Mouse (Mus musculus) MEL (cell line): ENCODE data around the gene Plcb1. TPM values are rescaled to one million over a fixed set of nuclear protein-coding genes. Genes with fewer than 3 reads are reported as not detected.

Experiments used
- DNase-seq: peaks from one replicate; pipeline ENCODE4 v3.0.0; 2011; ENCODE audit warnings: low read depth, low spot score
- H3K27ac ChIP-seq: 2 replicates; pipeline ENCODE4 v1.5.1; 2012; ENCODE audit warnings: low read depth, mild to moderate bottlenecking, control low read depth, low read length, moderate library complexity; ENCODE audit not compliant: control insufficient read depth
- H3K27me3 ChIP-seq, 2 experiments: fragments of 150-350 bp in 1 of 2; sonication (generic) in 1 of 2; 2 replicates each; pipeline ENCODE4 v1.6.1; 2012; ENCODE audit warnings: low read length in 2 of 2, mild to moderate bottlenecking in 2 of 2, improper control_type of control experiment in 1 of 2, moderate library complexity in 1 of 2; ENCODE audit not compliant: insufficient read depth in 2 of 2, control insufficient read depth in 1 of 2
- H3K36me3 ChIP-seq, 2 experiments: 2 replicates each; pipeline ENCODE4 v1.6.1; 2012 to 2014; ENCODE audit warnings: low read length in 2 of 2, improper control_type of control experiment in 1 of 2, inconsistent platforms in 1 of 2, mild to moderate bottlenecking in 1 of 2; ENCODE audit not compliant: insufficient read depth in 2 of 2, control insufficient read depth in 1 of 2
- H3K4me1 ChIP-seq, 2 experiments: fragments of 150-350 bp in 1 of 2; sonication (generic) in 1 of 2; 2 replicates each; pipeline ENCODE4 v1.6.1; 2012; ENCODE audit warnings: low read length in 2 of 2, improper control_type of control experiment in 1 of 2, mild to moderate bottlenecking in 1 of 2; ENCODE audit not compliant: insufficient read depth in 2 of 2, control insufficient read depth in 1 of 2
- H3K4me3 ChIP-seq, 2 experiments: fragments of 150-350 bp in 1 of 2; sonication (generic) in 1 of 2; 2 replicates each; pipeline ENCODE4 v1.5.1; 2012; ENCODE audit warnings: low read depth in 2 of 2, low read length in 2 of 2, mild to moderate bottlenecking in 2 of 2, moderate library complexity in 2 of 2, control low read depth in 1 of 2, improper control_type of control experiment in 1 of 2; ENCODE audit not compliant: control insufficient read depth in 1 of 2, insufficient read depth in 1 of 2
- H3K79me2 ChIP-seq: 2 replicates; pipeline ENCODE4 v1.6.1; 2012; ENCODE audit warnings: mild to moderate bottlenecking, low read length, moderate library complexity; ENCODE audit not compliant: control insufficient read depth, poor library complexity, insufficient read depth
- H3K9ac ChIP-seq: 2 replicates; pipeline ENCODE4 v1.6.1; 2012; ENCODE audit warnings: low read depth, mild to moderate bottlenecking, control low read depth, low read length, moderate library complexity; ENCODE audit not compliant: control insufficient read depth, poor library complexity, severe bottlenecking
- H3K9me3 ChIP-seq: fragments of 150-350 bp; sonication (generic); replicated peaks from 2 replicates; pipeline ENCODE4 v1.6.1; 2012; ENCODE audit warnings: mild to moderate bottlenecking, low read length, improper control_type of control experiment, moderate library complexity; ENCODE audit not compliant: insufficient read depth
- BHLHE40 ChIP-seq: IDR thresholded peaks from 2 replicates; pipeline ENCODE4 v1.6.1; 2012; ENCODE audit warnings: low read depth, mild to moderate bottlenecking, inconsistent platforms, low read length, improper control_type of control experiment, borderline replicate concordance
- CHD2 ChIP-seq: IDR thresholded peaks from 2 replicates; pipeline ENCODE4 v1.6.1; 2011; ENCODE audit warnings: low read length, improper control_type of control experiment
- CTCF ChIP-seq, 3 experiments: IDR thresholded peaks in 2 of 3; conservative IDR thresholded peaks in 1 of 3; 2 replicates each; pipeline ENCODE4 v1.5.1; 2011 to 2012; ENCODE audit warnings: low read length in 3 of 3, low read depth in 2 of 3, mild to moderate bottlenecking in 2 of 3, improper control_type of control experiment in 1 of 3, inconsistent platforms in 1 of 3, mixed read lengths in 1 of 3, moderate library complexity in 1 of 3; ENCODE audit not compliant: control insufficient read depth in 1 of 3, insufficient read depth in 1 of 3, poor library complexity in 1 of 3, severe bottlenecking in 1 of 3
- E2F4 ChIP-seq: IDR thresholded peaks from 2 replicates; pipeline ENCODE4 v1.6.1; 2011; ENCODE audit warnings: low read depth, low read length, improper control_type of control experiment, borderline replicate concordance
- ELF1 ChIP-seq: IDR thresholded peaks from 2 replicates; pipeline ENCODE4 v1.6.1; 2014; ENCODE audit warnings: low read depth, mild to moderate bottlenecking, inconsistent platforms, low read length, improper control_type of control experiment, moderate library complexity
- ETS1 ChIP-seq: IDR thresholded peaks from 2 replicates; pipeline ENCODE4 v1.6.1; 2012; ENCODE audit warnings: low read depth, mild to moderate bottlenecking, inconsistent platforms, low read length, improper control_type of control experiment, moderate library complexity
- JUND ChIP-seq: IDR thresholded peaks from 2 replicates; pipeline ENCODE4 v1.6.1; 2011; ENCODE audit warnings: low read depth, mild to moderate bottlenecking, improper control_type of control experiment, low read length
- MAFK ChIP-seq: IDR thresholded peaks from 2 replicates; pipeline ENCODE4 v1.6.1; 2011; ENCODE audit warnings: low read depth, mild to moderate bottlenecking, low read length, improper control_type of control experiment, borderline replicate concordance
- MEF2A ChIP-seq: IDR thresholded peaks from 2 replicates; pipeline ENCODE4 v1.6.1; 2014; ENCODE audit warnings: low read depth, mild to moderate bottlenecking, inconsistent platforms, low read length, improper control_type of control experiment; ENCODE audit not compliant: poor library complexity, insufficient replicate concordance, severe bottlenecking; ENCODE audit errors: extremely low read depth
- MYB ChIP-seq: IDR thresholded peaks from 2 replicates; pipeline ENCODE4 v1.6.1; 2011; ENCODE audit warnings: mild to moderate bottlenecking, low read depth, low read length, improper control_type of control experiment
- POLR2A ChIP-seq, 2 experiments: IDR thresholded peaks; 2 replicates each; pipeline ENCODE4 v1.6.1; 2011 to 2012; ENCODE audit warnings: low read length in 2 of 2, mild to moderate bottlenecking in 2 of 2, control low read depth in 1 of 2, improper control_type of control experiment in 1 of 2, low read depth in 1 of 2, moderate library complexity in 1 of 2; ENCODE audit not compliant: control insufficient read depth in 1 of 2, insufficient read depth in 1 of 2, poor library complexity in 1 of 2
- POLR2AphosphoS2 ChIP-seq: IDR thresholded peaks from 2 replicates; pipeline ENCODE4 v1.6.1; 2011; ENCODE audit warnings: low read length, improper control_type of control experiment
- RAD21 ChIP-seq: IDR thresholded peaks from 2 replicates; pipeline ENCODE4 v1.6.1; 2011; ENCODE audit warnings: mild to moderate bottlenecking, low read depth, low read length, improper control_type of control experiment
- SIN3A ChIP-seq: IDR thresholded peaks from 2 replicates; pipeline ENCODE4 v1.6.1; 2012; ENCODE audit warnings: low read length, improper control_type of control experiment, inconsistent platforms
- TAL1 ChIP-seq: IDR thresholded peaks from 2 replicates; pipeline ENCODE4 v1.6.1; 2012; ENCODE audit warnings: mild to moderate bottlenecking, inconsistent platforms, low read length, moderate library complexity, mixed read lengths
- TBP ChIP-seq: IDR thresholded peaks from 2 replicates; pipeline ENCODE4 v1.8.0; 2011; ENCODE audit warnings: low read depth, low read length, improper control_type of control experiment
- USF1 ChIP-seq: IDR thresholded peaks from 2 replicates; pipeline ENCODE4 v1.6.1; 2014; ENCODE audit warnings: low read depth, mild to moderate bottlenecking, inconsistent platforms, low read length, improper control_type of control experiment, moderate library complexity
- ZC3H11A ChIP-seq: IDR thresholded peaks from 2 replicates; pipeline ENCODE4 v1.6.1; 2012; ENCODE audit warnings: low read depth, mild to moderate bottlenecking, inconsistent platforms, low read length, improper control_type of control experiment
- ZKSCAN1 ChIP-seq: IDR thresholded peaks from 2 replicates; pipeline ENCODE4 v1.6.1; 2012; ENCODE audit warnings: low read depth, mild to moderate bottlenecking, inconsistent platforms, low read length, improper control_type of control experiment, moderate library complexity
- polyA plus RNA-seq, 2 experiments: library from polyadenylated mRNA; stranded (reverse) in 1 of 2; unstranded in 1 of 2; fragments of >175 nt in 1 of 2; fragments of >200 nt in 1 of 2; gene quantifications; 2 replicates each; pipeline versions ENCODE4 v1.2.1 to v1.2.4; 2012; ENCODE audit warnings: low replicate concordance in 2 of 2, low read depth in 1 of 2; ENCODE audit not compliant: insufficient read length in 2 of 2, insufficient read depth in 1 of 2, missing spikeins in 1 of 2
- total RNA-seq: library from RNA; depleted of rRNA; stranded (reverse); fragments of 300-350 nt; gene quantifications from 2 replicates; pipeline ENCODE4 v1.2.3, GENCODE M21; 2012; rRNA removed

Gene Plcb1
- total RNA-seq (not detected in 2 replicates), polyA plus RNA-seq (not detected)

- Histone ChIP-seq H3K4me1 (no peaks in the 10 kb centered on the region), H3K27me3 (no peaks in the 10 kb centered on the region), H3K9ac (no peak within 1 kb of the TSS), H3K9me3 (no peaks in the 10 kb centered on the region), H3K4me3 (no peak within 1 kb of the TSS), H3K79me2 (no peaks in the 10 kb centered on the region), H3K27ac (no peak within 1 kb of the TSS), H3K36me3 (no peaks in the 10 kb centered on the region)
- no peak for DNase-seq
- TF ChIP-seq POLR2A (IDR thresholded peaks at IDR 0.05; ENCODE audit: control insufficient read depth in 1 of 2, insufficient read depth in 1 of 2, low read depth in 1 of 2, low read length in 2 of 2, poor library complexity in 1 of 2) (no peak), ZKSCAN1 (no peak), RAD21 (no peak), POLR2AphosphoS2 (no peak), E2F4 (no peak), MYB (no peak), ELF1 (no peak), TAL1 (no peak), CTCF (IDR thresholded peaks at IDR 0.05 in 2 of 3, conservative IDR thresholded peaks at IDR 0.05 in 1 of 3; ENCODE audit: control insufficient read depth in 1 of 3, insufficient read depth in 1 of 3, low read depth in 2 of 3, low read length in 3 of 3, poor library complexity in 1 of 3, severe bottlenecking in 1 of 3) (no peak), TBP (no peak), MAFK (no peak), MEF2A (no peak), USF1 (no peak)
Measured at GRCm38 (mm10) chr2:134785970-134786855, at the start of gene Plcb1. Plcb1 (plus strand) TSS chr2:134786067.

DNA sequence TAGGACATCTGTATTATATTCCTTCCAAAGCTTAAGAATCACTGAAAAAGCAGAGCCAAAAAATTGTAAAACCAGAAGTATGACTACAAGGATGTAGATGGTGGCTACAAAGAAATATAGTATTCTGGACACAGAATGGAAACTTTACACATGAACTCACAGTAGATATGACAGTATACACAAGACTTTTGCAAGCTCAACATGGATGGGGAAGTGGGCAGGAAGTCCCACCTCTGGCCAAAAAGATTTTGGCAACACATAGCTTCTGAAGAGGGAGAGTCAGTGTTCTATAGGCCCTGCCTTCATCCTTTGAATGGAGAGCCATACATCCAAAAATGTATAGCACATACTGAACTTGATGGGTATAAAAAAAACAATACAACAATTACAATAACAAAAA, 30.3 kb upstream of the Plcb1 start:
- peaks cover 3 to 14% of the 10 kb centered on the region in 2 experiments; a peak in 3 of 4 replicates for H3K4me1 ChIP-seq
- no peaks in the 10 kb centered on the region for H3K27me3 ChIP-seq
- peaks cover 0 to 8% of the 10 kb centered on the region in 2 experiments; a peak in 2 of 4 replicates for H3K36me3 ChIP-seq
- TF ChIP-seq MEF2A (no peak), ETS1 (no peak), E2F4 (no peak), CTCF (IDR thresholded peaks at IDR 0.05 in 2 of 3, conservative IDR thresholded peaks at IDR 0.05 in 1 of 3; ENCODE audit: control insufficient read depth in 1 of 3, insufficient read depth in 1 of 3, low read depth in 2 of 3, low read length in 3 of 3, poor library complexity in 1 of 3, severe bottlenecking in 1 of 3) (no peak), ZC3H11A (no peak), USF1 (no peak), JUND (no peak), POLR2AphosphoS2 (no peak), TAL1 (no peak), BHLHE40 (no peak), SIN3A (no peak), CHD2 (no peak), ZKSCAN1 (no peak)
- no peak overlapping the region for H3K27ac ChIP-seq
- H3K9ac ChIP-seq: no peak overlapping the region
- no peaks in the 10 kb centered on the region for H3K9me3 ChIP-seq
- no peaks in the 10 kb centered on the region for H3K79me2 ChIP-seq
- no peak overlapping the region for H3K4me3 ChIP-seq
- DNase-seq: peak; percentile 4
